Mouse (Mus musculus) lung, postnatal 0 days (tissue): ENCODE data around the gene Aifm1. TPM values are rescaled to one million over a fixed set of nuclear protein-coding genes. Genes with fewer than 3 reads are reported as not detected.

Experiments
- ATAC-seq: fragments of 200-750 bp; cut with Nextera tagmentation; 2 replicates; pipeline ENCODE4 v1.8.0; 2017; ENCODE audit warnings: moderate library complexity
- DNase-seq: peaks from one replicate; pipeline ENCODE4 v3.0.0-alpha.2; 2016; ENCODE audit warnings: low spot score
- H3K27ac ChIP-seq: fragments of 300-500 bp; sonication (generic); 2 replicates; pipeline ENCODE4 v1.5.1; 2014; ENCODE audit warnings: antibody characterized with exemption, mild to moderate bottlenecking, low read length, mixed read lengths
- H3K27me3 ChIP-seq: fragments of 300-500 bp; sonication (generic); replicated peaks from 2 replicates; pipeline ENCODE4 v1.6.1; 2014; ENCODE audit warnings: low read length, mixed read lengths; ENCODE audit not compliant: insufficient read depth
- H3K36me3 ChIP-seq: fragments of 300-500 bp; sonication (generic); 2 replicates; pipeline ENCODE4 v1.6.1; 2014; ENCODE audit warnings: low read length, mixed read lengths; ENCODE audit not compliant: insufficient read depth
- H3K4me1 ChIP-seq: fragments of 300-500 bp; sonication (generic); 2 replicates; pipeline ENCODE4 v1.6.1; 2014; ENCODE audit warnings: antibody characterized with exemption, low read depth, low read length, mixed read lengths; ENCODE audit not compliant: insufficient read depth
- H3K4me2 ChIP-seq: fragments of 300-500 bp; sonication (generic); replicated peaks from 2 replicates; pipeline ENCODE4 v1.6.1; 2014; ENCODE audit warnings: low read depth, mild to moderate bottlenecking, low read length, moderate library complexity, mixed read lengths
- H3K4me3 ChIP-seq: fragments of 300-500 bp; sonication (generic); 2 replicates; pipeline ENCODE4 v1.5.1; 2014; ENCODE audit warnings: low read depth, low read length
- H3K9ac ChIP-seq: fragments of 300-500 bp; sonication (generic); replicated peaks from 2 replicates; pipeline ENCODE4 v1.6.1; 2014; ENCODE audit warnings: low read depth, mild to moderate bottlenecking
- H3K9me3 ChIP-seq: fragments of 300-500 bp; sonication (generic); 2 replicates; pipeline ENCODE4 v1.6.1; 2016; ENCODE audit warnings: low read length, mixed read lengths
- CTCF ChIP-seq: IDR thresholded peaks from 2 replicates; pipeline ENCODE4 v1.5.1; 2016; ENCODE audit warnings: antibody characterized with exemption, mild to moderate bottlenecking
- EP300 ChIP-seq: IDR thresholded peaks from 2 replicates; pipeline ENCODE4 v1.6.1; 2016; ENCODE audit warnings: antibody characterized with exemption, mild to moderate bottlenecking, control low read depth
- WGBS: fragments of 180-500 bp; shearing (Covaris S2); extraction: QIAGEN DNeasy Blood & Tissue Kit; methylation state at CpG from one replicate; pipeline ENCODE4 v1.1.7; 2014; 5-methylcytosine and 5-hydroxymethylcytosine counted together
- polyA plus RNA-seq: library from polyadenylated mRNA; unstranded; fragments of >200 nt; fragmentation: Nextera tagmentation; extraction: Ambion mirVana; gene quantifications from 2 replicates; pipeline ENCODE4 v1.2.1, GENCODE M21; 2015

Aifm1 gene
- polyA plus RNA-seq, 1 experiment from 2014 or later, result 30.4 TPM

- Histone ChIP-seq H3K27ac (no peak overlapping the region), H3K4me2 (no peak overlapping the region), H3K4me1 (no peaks in the 10 kb centered on the region), H3K4me3 (no peak overlapping the region), H3K9ac (no peak overlapping the region), H3K36me3 (no peaks in the 10 kb centered on the region), H3K9me3 (no peaks in the 10 kb centered on the region), H3K27me3 (no peaks in the 10 kb centered on the region)
- DNase-seq (peak; percentile 54), ATAC-seq (peak; percentile 61)
- peak; percentile 15; the same call in 1 of the 2 replicates for TF ChIP-seq EP300
- TF ChIP-seq CTCF, result no peak
- 64% methylated on average over 7 of the region's 7 CpGs for WGBS
These were observed 31.7 kb downstream of the Aifm1 start for GRCm38 (mm10) chrX:48481687-48482086.

GRCm38 (mm10) chrX:48481095-48481494 is 32.3 kb downstream of the Aifm1 start:
- no peaks in the 10 kb centered on the region for H3K4me1 ChIP-seq
- H3K27me3 ChIP-seq, result no peaks in the 10 kb centered on the region
- H3K4me2 ChIP-seq, result no peak overlapping the region
- 52% methylated on average over 4 of the region's 4 CpGs for WGBS
- H3K4me3 ChIP-seq, result no peak overlapping the region
- no peak for DNase-seq
- TF ChIP-seq EP300, result no peak
- TF ChIP-seq CTCF, result no peak
- H3K27ac ChIP-seq, result no peak overlapping the region
- H3K9ac ChIP-seq, result no peak overlapping the region
- H3K36me3 ChIP-seq, result no peaks in the 10 kb centered on the region
- no peak for ATAC-seq
- H3K9me3 ChIP-seq, result no peaks in the 10 kb centered on the region

GRCm38 (mm10) chrX:48467355-48467946 is 45.9 kb downstream of the Aifm1 start:
- H3K4me2 ChIP-seq, result no peak overlapping the region
- TF ChIP-seq CTCF, result no peak
- peak; percentile 88 for TF ChIP-seq EP300
- H3K9me3 ChIP-seq, result no peaks in the 10 kb centered on the region
- H3K27me3 ChIP-seq, result no peaks in the 10 kb centered on the region
- no peak overlapping the region for H3K4me3 ChIP-seq
- no peaks in the 10 kb centered on the region for H3K4me1 ChIP-seq
- WGBS, result 67% methylated on average over 3 of the region's 3 CpGs
- no peaks in the 10 kb centered on the region for H3K36me3 ChIP-seq
- ATAC-seq, result peak; percentile 89
- peak; percentile 45 for DNase-seq
- H3K9ac ChIP-seq, result no peak overlapping the region
- no peak overlapping the region for H3K27ac ChIP-seq

- H3K27me3 ChIP-seq, result no peaks in the 10 kb centered on the region
- no peaks in the 10 kb centered on the region for H3K4me1 ChIP-seq
- no peak overlapping the region for H3K27ac ChIP-seq
- DNase-seq, result no peak
- 78% methylated on average over 2 of the region's 2 CpGs for WGBS
- H3K9me3 ChIP-seq, result no peaks in the 10 kb centered on the region
- no peak overlapping the region for H3K4me2 ChIP-seq
- TF ChIP-seq CTCF (no peak), EP300 (no peak)
- no peak for ATAC-seq
- H3K4me3 ChIP-seq, result no peak overlapping the region
- no peaks in the 10 kb centered on the region for H3K36me3 ChIP-seq
- H3K9ac ChIP-seq, result no peak overlapping the region
These were observed 47.2 kb downstream of the Aifm1 start for GRCm38 (mm10) chrX:48466174-48466573.

GRCm38 (mm10) chrX:48464436-48464835 is 48.9 kb downstream of the Aifm1 start:
- Histone ChIP-seq H3K4me3 (no peak overlapping the region), H3K4me2 (no peak overlapping the region), H3K27ac (no peak overlapping the region), H3K27me3 (no peaks in the 10 kb centered on the region), H3K36me3 (no peaks in the 10 kb centered on the region), H3K9ac (no peak overlapping the region), H3K9me3 (no peaks in the 10 kb centered on the region), H3K4me1 (no peaks in the 10 kb centered on the region)
- no peak for TF ChIP-seq EP300
- no peak for TF ChIP-seq CTCF
- ATAC-seq, result no peak
- WGBS, result 72% methylated on average over 6 of the region's 6 CpGs
- DNase-seq, result no peak

- DNase-seq (no peak), ATAC-seq (no peak)
- Histone ChIP-seq H3K27ac (no peak overlapping the region), H3K27me3 (no peaks in the 10 kb centered on the region), H3K9me3 (no peaks in the 10 kb centered on the region), H3K4me1 (no peaks in the 10 kb centered on the region), H3K4me2 (no peak overlapping the region), H3K9ac (no peak overlapping the region), H3K36me3 (no peaks in the 10 kb centered on the region), H3K4me3 (no peak overlapping the region)
- WGBS, result 92% methylated on average over 4 of the region's 4 CpGs
- no peak for TF ChIP-seq CTCF
- no peak for TF ChIP-seq EP300
These were observed 49.7 kb downstream of the Aifm1 start for GRCm38 (mm10) chrX:48463636-48464035.
